Mouse (Mus musculus) cortical plate, adult 2 months (tissue): Measurements from ENCODE around the gene Ncam1. TPM values are rescaled to one million over a fixed set of nuclear protein-coding genes. Genes with fewer than 3 reads are reported as not detected.

Experiments used
- H3K27ac ChIP-seq: fragments of 200-500 bp; 2 replicates; pipeline ENCODE4 v1.5.1; 2012; ENCODE audit warnings: low read length, control low read depth, inconsistent platforms; ENCODE audit not compliant: insufficient read depth
- H3K4me1 ChIP-seq: fragments of 200-500 bp; 2 replicates; pipeline ENCODE4 v1.6.1; 2011; ENCODE audit warnings: low read length; ENCODE audit not compliant: control insufficient read depth, insufficient read depth
- H3K4me3 ChIP-seq: fragments of 200-500 bp; 2 replicates; pipeline ENCODE4 v1.5.1; 2011; ENCODE audit warnings: mild to moderate bottlenecking, low read length, control low read depth; ENCODE audit not compliant: insufficient read depth
- CTCF ChIP-seq: fragments of 200-500 bp; IDR thresholded peaks from 2 replicates; pipeline ENCODE4 v1.5.1; 2011; ENCODE audit warnings: mild to moderate bottlenecking, control low read depth, low read length; ENCODE audit not compliant: insufficient read depth; ENCODE audit errors: extremely low read depth
- POLR2A ChIP-seq: fragments of 200-500 bp; IDR thresholded peaks from 2 replicates; pipeline ENCODE4 v1.6.1; 2011; ENCODE audit warnings: mild to moderate bottlenecking, low read length, control low read depth; ENCODE audit not compliant: insufficient read depth; ENCODE audit errors: extremely low read depth
- polyA plus RNA-seq: library from polyadenylated mRNA; depleted of rRNA; stranded (reverse); fragments of >200 nt; gene quantifications from 2 replicates; pipeline ENCODE4 v1.2.3, GENCODE M21; 2012

Ncam1 gene
- polyA plus RNA-seq, 1 experiment: 112 TPM

- TF ChIP-seq POLR2A (no peak), CTCF (no peak)
- Histone ChIP-seq H3K27ac (no peak overlapping the region), H3K4me1 (peaks cover 9% of the 10 kb centered on the region), H3K4me3 (no peak overlapping the region)
Observed at GRCm38 (mm10) chr9:49728211-49728610, 70.5 kb downstream of the Ncam1 start.

- Histone ChIP-seq H3K4me3 (no peak overlapping the region), H3K4me1 (peaks cover 6% of the 10 kb centered on the region), H3K27ac (no peak overlapping the region)
- TF ChIP-seq CTCF (no peak), POLR2A (no peak)
Observed at GRCm38 (mm10) chr9:49722765-49723164, 76.0 kb downstream of the Ncam1 start.

- Histone ChIP-seq H3K4me3 (no peak overlapping the region), H3K4me1 (no peaks in the 10 kb centered on the region), H3K27ac (no peak overlapping the region)
- no peak for TF ChIP-seq POLR2A
- no peak for TF ChIP-seq CTCF
Observed at GRCm38 (mm10) chr9:49715121-49715520, 83.6 kb downstream of the Ncam1 start.

- Histone ChIP-seq H3K4me1 (no peaks in the 10 kb centered on the region), H3K27ac (no peak overlapping the region), H3K4me3 (no peak overlapping the region)
- TF ChIP-seq CTCF (no peak), POLR2A (no peak)
Observed at GRCm38 (mm10) chr9:49714091-49714490, 84.6 kb downstream of the Ncam1 start.

GRCm38 (mm10) chr9:49707646-49708045, 91.1 kb downstream of the Ncam1 start:
- H3K4me3 ChIP-seq: no peak overlapping the region
- no peaks in the 10 kb centered on the region for H3K4me1 ChIP-seq
- TF ChIP-seq POLR2A (no peak), CTCF (no peak)

GRCm38 (mm10) chr9:49704196-49704967, 94.3 kb downstream of the Ncam1 start:
- no peak overlapping the region for H3K27ac ChIP-seq
- TF ChIP-seq POLR2A (no peak), CTCF (no peak)
- no peaks in the 10 kb centered on the region for H3K4me1 ChIP-seq
- no peak overlapping the region for H3K4me3 ChIP-seq

More at GRCm38 (mm10) chr9:49707646-49708045, 91.1 kb downstream of the Ncam1 start:
- H3K27ac ChIP-seq: no peak overlapping the region

GRCm38 (mm10) chr9:49695371-49695770, 103.4 kb downstream of the Ncam1 start:
- Histone ChIP-seq H3K4me3 (no peak overlapping the region), H3K27ac (no peak overlapping the region), H3K4me1 (peaks cover 3% of the 10 kb centered on the region; the same call in 1 of the 2 replicates)
- no peak for TF ChIP-seq CTCF
- no peak for TF ChIP-seq POLR2A

- Histone ChIP-seq H3K4me3 (no peak overlapping the region), H3K27ac (no peak overlapping the region), H3K4me1 (peaks cover 5% of the 10 kb centered on the region)
- no peak for TF ChIP-seq POLR2A
- no peak for TF ChIP-seq CTCF
Observed at GRCm38 (mm10) chr9:49692791-49693190, 105.9 kb downstream of the Ncam1 start.

GRCm38 (mm10) chr9:49691344-49691743, 107.4 kb downstream of the Ncam1 start:
- H3K4me1 ChIP-seq: peaks cover 7% of the 10 kb centered on the region
- no peak overlapping the region for H3K27ac ChIP-seq
- no peak overlapping the region for H3K4me3 ChIP-seq
- TF ChIP-seq CTCF (no peak), POLR2A (no peak)

GRCm38 (mm10) chr9:49683566-49684273, 115.0 kb downstream of the Ncam1 start:
- no peak for TF ChIP-seq POLR2A
- no peak for TF ChIP-seq CTCF
- Histone ChIP-seq H3K4me1 (peaks cover 7% of the 10 kb centered on the region), H3K4me3 (no peak overlapping the region), H3K27ac (no peak overlapping the region)
